Mouse (Mus musculus) small intestine, adult 2 months (tissue): ENCODE data around the gene Negr1.

Source experiments
- CTCF ChIP-seq: fragments of 200-500 bp; IDR thresholded peaks from 2 replicates; pipeline ENCODE4 v1.5.1; 2012; ENCODE audit warnings: low read depth, mild to moderate bottlenecking, control low read depth, inconsistent platforms, low read length, moderate library complexity, mixed read lengths; ENCODE audit not compliant: insufficient replicate concordance, insufficient read length; ENCODE audit errors: extremely low read depth
- POLR2A ChIP-seq: fragments of 200-500 bp; IDR thresholded peaks from 2 replicates; pipeline ENCODE4 v1.6.1; 2012; ENCODE audit warnings: low read depth, mild to moderate bottlenecking, control low read depth, inconsistent platforms, low read length, moderate library complexity

DNA sequence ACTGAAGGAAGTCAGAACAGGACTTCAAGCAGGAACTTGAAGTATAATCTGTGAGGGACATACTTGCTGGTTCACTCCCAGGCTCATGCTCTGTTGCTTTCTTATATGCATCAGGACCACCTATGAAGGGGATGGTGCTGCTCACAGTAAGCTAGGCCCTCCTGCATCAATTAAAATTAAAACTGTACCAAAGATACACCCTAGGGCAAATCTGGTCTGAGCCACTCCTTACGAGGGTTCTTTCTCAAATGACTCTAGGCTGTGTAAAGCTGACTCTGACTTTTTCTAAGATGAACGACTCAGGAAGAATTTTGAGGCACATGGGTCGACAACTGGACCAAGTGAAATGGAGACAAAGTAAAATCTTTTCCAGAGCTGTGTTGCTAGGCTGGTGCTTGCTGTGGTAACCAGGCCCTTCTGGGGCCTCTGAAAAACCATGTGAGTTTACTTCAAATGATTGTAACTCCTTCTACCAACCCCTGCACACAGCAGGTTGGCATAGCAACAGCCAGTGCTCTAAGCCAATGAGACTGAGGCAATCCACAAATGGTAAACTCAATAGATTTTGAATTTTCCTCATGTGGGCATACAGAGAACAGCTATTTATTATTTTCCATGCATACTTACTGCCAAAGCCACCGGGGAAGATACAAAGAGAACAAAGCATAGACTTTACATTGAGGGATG is 742.0 kb downstream of the Negr1 start:
- no peak for TF ChIP-seq CTCF
- no peak for TF ChIP-seq POLR2A
